Comparison of ENCODE assay signal across 24 mouse cellular contexts in genomic region chr7:43407573-43407972, GRCm38 (mm10). TPM values are rescaled to one million over a fixed set of nuclear protein-coding genes. Genes with fewer than 3 reads are reported as not detected.
"Had no signal": no experiment of that assay in that cellular context is flagged by ENCODE, and none has a peak within 500 bp of the region (broad histone marks: within the 10 kb centered on the region; RNA-seq: fewer than 3 reads in every experiment).

No protein-coding gene starts in this region.

- ATAC-seq: intestine, embryonic 16.5 days had no signal

- H3K36me3 ChIP-seq: lung, embryonic 15.5 days; neural tube, embryonic 12.5 days; neural tube, embryonic 15.5 days had no signal

- H3K27ac ChIP-seq: left cerebral cortex, adult 2 months; liver, embryonic 14.5 days; lung, embryonic 15.5 days; neural tube, embryonic 12.5 days; neural tube, embryonic 15.5 days had no signal

- H3K4me3 ChIP-seq: left cerebral cortex, adult 2 months; lung, embryonic 15.5 days; neural tube, embryonic 12.5 days; neural tube, embryonic 15.5 days had no signal

- DNase-seq: kidney, adult 18-20 months; kidney, adult 9 months; kidney, postnatal 36 days; layer of hippocampus, postnatal 36 days; lung, adult 18-20 months; lung, postnatal 10 days; lung, postnatal 36 days; midbrain, embryonic 14.5 days; retina, postnatal 1 day; right cerebral cortex, postnatal 25 days; thymus, adult 18-20 months; thymus, postnatal 36 days had no signal

- H3K27me3 ChIP-seq: lung, embryonic 15.5 days; neural tube, embryonic 12.5 days; neural tube, embryonic 15.5 days had no signal

RNA-seq across cellular contexts. Expression of gene Siglecg, which starts 0.4 kb away (rescaled TPM):
- total RNA-seq: layer of hippocampus, postnatal 36 days; left cerebral cortex, adult 2 months; left cerebral cortex, postnatal 36 days had no signal

RNA-seq across cellular contexts. Expression of gene Lim2, which starts 19.9 kb away (rescaled TPM):
- total RNA-seq: layer of hippocampus, adult 8-10 months; layer of hippocampus, postnatal 10 days; layer of hippocampus, postnatal 36 days; left cerebral cortex, adult 2 months; left cerebral cortex, postnatal 10 days; left cerebral cortex, postnatal 36 days; megakaryocyte-erythroid progenitor cell, adult 5-6 weeks; midbrain, postnatal 0 days had no signal

RNA-seq across cellular contexts. Expression of gene Nkg7, which starts 29.3 kb away (rescaled TPM):
- total RNA-seq: layer of hippocampus, postnatal 10 days; layer of hippocampus, postnatal 36 days; left cerebral cortex, adult 2 months; left cerebral cortex, postnatal 10 days; left cerebral cortex, postnatal 36 days; midbrain, postnatal 0 days had no signal

RNA-seq across cellular contexts. Expression of gene Cldnd2, which starts 33.0 kb away (rescaled TPM):
- total RNA-seq: layer of hippocampus, adult 8-10 months; layer of hippocampus, postnatal 10 days; layer of hippocampus, postnatal 36 days; left cerebral cortex, adult 2 months; left cerebral cortex, postnatal 10 days; left cerebral cortex, postnatal 36 days; megakaryocyte-erythroid progenitor cell, adult 5-6 weeks; midbrain, postnatal 0 days had no signal
